Mouse (Mus musculus): ENCODE results near the gene Rint1.

Rint1 gene

DNA sequence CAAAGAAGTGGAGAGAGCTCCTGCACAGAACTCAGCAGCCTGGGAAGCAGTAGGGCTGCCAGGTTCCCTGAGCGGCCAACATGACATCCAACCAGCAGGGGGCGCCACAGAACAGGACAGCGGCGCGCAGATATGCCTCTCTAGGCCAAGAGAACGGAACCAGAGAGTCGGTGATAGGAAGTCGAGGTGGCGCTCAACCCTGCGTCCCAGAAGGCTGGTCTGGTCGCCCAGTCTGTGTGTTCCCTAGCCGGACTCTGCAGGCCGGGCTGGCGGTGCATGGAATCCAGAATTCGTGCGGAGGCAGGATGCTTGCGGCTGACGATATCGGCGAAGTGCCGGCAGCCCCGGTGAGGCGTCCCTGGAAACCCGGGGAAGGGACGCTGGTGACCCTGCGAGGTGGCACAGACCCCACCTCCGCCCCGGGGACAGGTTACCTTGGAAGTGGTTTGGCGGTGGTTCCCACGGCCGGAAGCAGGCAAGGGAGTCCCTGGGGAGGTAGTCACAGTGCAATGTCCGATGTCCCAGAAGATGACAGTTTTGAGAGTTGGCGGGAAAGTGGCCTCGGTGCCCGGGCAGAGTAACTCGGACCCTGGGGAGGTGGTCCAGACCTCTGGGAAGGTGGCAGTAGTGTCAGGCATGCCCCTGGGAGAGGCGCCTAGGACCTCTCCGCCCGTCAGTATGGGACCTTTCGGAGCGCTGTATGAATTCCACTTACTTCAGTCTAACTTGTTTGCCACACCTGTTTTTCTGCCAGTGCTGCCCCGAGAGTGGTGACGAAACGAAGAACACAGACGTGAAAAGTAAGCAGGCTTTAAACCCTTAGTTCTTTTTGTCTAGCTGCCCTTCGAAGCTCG lies at the start of gene Rint1:
Rint1 (plus strand) TSS at position 176 of the 854 bp plus-strand sequence.
- DNase-seq (ENCODE audit: low spot score), result peak; percentile 90

DNA sequence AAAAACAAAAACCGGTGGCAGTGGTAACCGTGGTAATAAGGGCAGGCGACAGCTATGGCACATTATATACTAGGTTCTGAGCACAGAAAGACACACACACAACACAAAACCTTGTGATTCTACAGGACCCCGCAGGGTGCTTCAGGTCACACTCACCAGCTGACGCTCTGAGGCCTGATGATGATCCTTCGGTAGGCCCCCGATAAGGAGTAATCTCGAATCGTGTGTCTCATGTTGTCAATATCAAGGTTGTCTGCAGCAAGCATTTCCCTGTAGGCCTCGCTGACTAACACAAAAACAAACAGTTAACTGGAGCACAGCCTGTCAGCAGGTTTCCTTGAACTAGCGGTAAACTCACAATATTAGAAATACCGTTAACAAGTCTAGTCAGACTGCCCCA lies 44.2 kb upstream of the Rint1 start:
- no peak for DNase-seq (ENCODE audit: low spot score)

- no peak for DNase-seq (ENCODE audit: low spot score)
Measured at GRCm38 (mm10) chr5:23749882-23750281, 37.6 kb upstream of the Rint1 start.

- no peak for DNase-seq (ENCODE audit: low spot score)
Measured at GRCm38 (mm10) chr5:23755591-23755990, 31.9 kb upstream of the Rint1 start.

GRCm38 (mm10) chr5:23756368-23756767 lies 31.1 kb upstream of the Rint1 start:
- DNase-seq (ENCODE audit: low spot score), result no peak

GRCm38 (mm10) chr5:23758633-23759032 lies 28.9 kb upstream of the Rint1 start:
- peak; percentile 14 for DNase-seq (ENCODE audit: low spot score)

- no peak for DNase-seq (ENCODE audit: low spot score)
Measured at GRCm38 (mm10) chr5:23762531-23762930, 25.0 kb upstream of the Rint1 start.

DNA sequence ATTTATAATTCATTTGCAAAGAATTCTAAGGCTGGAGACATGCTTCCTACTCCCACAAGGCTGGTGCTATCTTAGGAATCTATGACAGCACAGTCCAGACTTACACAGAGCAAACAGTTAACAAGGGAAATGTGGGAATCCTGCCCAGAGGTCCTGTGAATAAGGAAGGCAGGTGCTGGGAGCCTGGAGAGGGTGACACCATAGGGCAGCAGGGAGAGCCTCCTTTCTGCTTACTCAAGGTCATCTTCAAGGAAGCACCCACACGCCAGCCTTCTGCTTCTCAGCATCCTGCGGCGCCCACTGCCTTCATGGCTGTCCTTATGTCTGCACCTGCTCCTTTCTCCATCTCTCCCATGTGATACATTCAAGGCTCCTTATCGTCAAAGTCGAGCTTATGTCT lies 23.0 kb upstream of the Rint1 start:
- DNase-seq (ENCODE audit: low spot score), result no peak

DNA sequence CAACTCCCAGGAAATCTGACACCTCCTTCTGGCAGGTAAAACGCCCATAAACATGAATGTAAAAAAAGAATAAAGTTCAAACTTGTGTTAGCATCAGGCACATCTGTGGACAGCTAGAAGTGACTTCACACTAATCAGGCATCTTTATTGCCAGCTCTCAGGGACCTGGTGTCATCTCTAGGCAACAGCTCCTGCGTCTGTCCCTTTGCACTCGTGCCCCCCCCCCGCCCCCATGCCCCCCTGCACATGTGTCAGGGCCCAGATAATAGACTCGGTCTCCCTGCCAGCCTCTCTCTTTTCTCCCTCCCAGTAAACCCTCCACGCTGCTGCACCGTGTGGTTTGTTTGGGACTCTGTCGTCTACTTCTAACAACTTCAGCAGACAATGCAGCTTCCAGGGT lies 16.4 kb upstream of the Rint1 start:
- DNase-seq (ENCODE audit: low spot score), result no peak

- DNase-seq (ENCODE audit: low spot score), result no peak
Measured at GRCm38 (mm10) chr5:23774186-23774585, 13.3 kb upstream of the Rint1 start.

- DNase-seq (ENCODE audit: low spot score), result no peak
Measured at GRCm38 (mm10) chr5:23780516-23780915, 7.0 kb upstream of the Rint1 start.

GRCm38 (mm10) chr5:23781172-23781571 lies 6.3 kb upstream of the Rint1 start:
- DNase-seq (ENCODE audit: low spot score), result no peak

- DNase-seq (ENCODE audit: low spot score), result no peak
Measured at GRCm38 (mm10) chr5:23782051-23782810, 5.3 kb upstream of the Rint1 start.

DNA sequence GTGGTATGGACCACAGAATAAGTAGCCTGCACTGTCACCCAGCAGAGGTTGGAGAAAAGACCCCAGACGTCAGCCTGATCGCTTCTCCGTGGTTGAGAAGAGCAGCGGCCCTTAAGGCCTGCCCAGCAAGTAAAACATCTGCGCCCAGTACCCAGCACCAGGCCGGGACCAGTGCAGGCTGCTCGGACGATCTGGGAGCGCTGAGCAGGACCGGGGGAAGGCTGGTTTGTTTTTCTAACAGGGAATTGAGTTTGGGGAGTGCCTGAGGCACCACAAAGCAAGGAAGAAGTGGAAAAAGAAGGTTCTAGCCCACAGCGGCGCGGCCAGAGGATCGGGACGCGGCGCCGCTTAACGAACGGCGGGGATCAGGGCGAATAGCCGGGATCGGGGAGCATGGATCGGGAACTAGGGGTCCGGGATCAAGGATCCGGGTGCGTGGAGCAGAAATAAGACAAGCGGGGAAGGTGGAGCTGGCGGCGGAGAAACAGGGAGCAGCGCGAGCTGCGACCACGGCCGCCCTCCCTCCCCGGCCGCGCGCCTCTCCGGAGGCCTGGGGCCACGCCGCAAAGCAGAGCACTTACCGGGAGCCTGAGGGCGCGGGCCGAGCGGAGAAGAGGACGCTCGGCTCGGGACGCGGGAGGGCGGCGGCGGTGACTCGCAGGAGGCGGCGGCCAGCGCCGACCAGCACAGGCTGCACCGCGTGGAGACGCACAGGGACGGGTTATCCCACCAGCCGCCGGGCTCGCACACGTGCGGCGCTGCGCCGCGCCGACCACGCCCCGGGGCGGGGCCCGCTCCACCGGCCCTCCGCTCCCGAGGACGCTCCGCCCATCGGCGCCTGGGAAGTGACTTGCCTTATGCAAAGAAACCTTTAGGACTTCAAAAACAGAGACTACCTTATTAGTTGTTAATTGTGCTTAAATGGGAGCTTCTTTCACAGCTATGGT lies 4.3 kb upstream of the Rint1 start, which contains the start of gene Pus7:
Pus7 (minus strand) TSS at position 781 of the 947 bp plus-strand sequence.
- DNase-seq (ENCODE audit: low spot score), result peak; percentile 71

- DNase-seq (ENCODE audit: low spot score), result no peak
Measured at GRCm38 (mm10) chr5:23788390-23788830, 899 bp downstream of the Rint1 start.

- DNase-seq (ENCODE audit: low spot score), result no peak
Measured at GRCm38 (mm10) chr5:23789078-23789612, 1.6 kb downstream of the Rint1 start.

DNA sequence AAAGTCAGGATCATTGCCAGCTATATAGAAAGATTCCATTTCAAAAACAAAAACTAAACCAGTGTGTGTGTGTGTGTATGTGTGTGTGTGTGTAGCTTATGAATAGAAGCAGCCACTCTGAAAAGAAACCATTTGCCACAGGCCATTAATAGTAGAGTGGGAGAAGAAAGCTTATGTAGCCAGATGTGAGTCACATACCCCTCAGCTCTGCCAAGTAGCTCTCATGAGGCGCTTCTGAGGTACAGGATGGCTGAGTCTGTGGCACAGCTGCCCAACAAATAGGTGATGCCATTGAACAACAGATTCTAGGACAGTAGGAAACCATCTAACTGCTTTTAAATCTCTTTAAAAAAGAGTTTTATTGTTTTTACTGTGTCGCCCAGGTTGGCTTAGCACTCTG lies 5.2 kb downstream of the Rint1 start:
- DNase-seq (ENCODE audit: low spot score), result no peak

DNA sequence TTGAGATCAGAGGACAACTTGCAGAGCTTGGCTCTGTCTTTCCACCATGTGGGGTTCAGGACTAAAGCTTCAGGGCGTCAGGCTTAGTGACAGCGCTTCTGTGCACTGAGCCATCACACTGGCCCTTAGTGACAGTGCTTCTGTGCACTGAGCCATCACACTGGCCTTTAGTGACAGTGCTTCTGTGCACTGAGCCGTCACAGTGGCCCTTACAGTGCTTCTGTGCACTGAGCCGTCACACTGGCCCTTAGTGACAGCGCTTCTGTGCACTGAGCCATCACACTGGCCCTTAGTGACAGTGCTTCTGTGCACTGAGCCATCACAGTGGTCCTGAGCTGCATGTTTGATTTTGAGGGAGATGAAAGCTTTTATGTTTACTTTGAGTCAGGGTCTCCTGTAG lies 27.3 kb downstream of the Rint1 start:
- DNase-seq (ENCODE audit: low spot score), result no peak

GRCm38 (mm10) chr5:23816681-23817080 lies 29.2 kb downstream of the Rint1 start:
- DNase-seq (ENCODE audit: low spot score), result no peak

DNA sequence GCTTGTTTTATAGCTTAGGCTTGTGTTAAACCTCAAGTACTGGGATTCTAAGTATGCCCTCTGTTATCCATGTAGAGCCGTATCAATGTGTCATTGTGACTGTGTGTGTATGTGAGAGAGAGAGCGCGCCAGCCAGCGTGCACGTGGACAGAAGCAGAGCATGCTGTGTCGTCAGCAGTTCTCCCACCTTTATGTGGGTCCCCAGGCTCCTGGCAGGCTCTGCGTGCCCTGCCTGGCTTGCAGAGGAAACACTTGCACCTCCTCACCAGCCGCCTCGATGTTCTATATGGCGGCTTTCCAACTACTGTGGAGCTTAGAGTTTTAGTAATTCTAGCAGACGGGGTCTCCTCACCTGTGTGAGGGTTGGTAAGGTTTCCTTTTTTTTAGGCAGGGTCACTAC lies 34.8 kb downstream of the Rint1 start:
- DNase-seq (ENCODE audit: low spot score), result no peak

- DNase-seq (ENCODE audit: low spot score), result no peak
Measured at GRCm38 (mm10) chr5:23824171-23824733, 36.7 kb downstream of the Rint1 start.
